Mouse (Mus musculus) ES-Bruce4 (cell line): Measurements from ENCODE around the gene Kcnq4.

ENCODE experiments used
- CTCF ChIP-seq: IDR thresholded peaks from one replicate; pipeline ENCODE4 v1.8.1; 2011; ENCODE audit warnings: low read depth, low read length
- EP300 ChIP-seq: IDR thresholded peaks from 2 replicates; pipeline ENCODE4 v1.6.1; 2011; ENCODE audit warnings: low read depth, low read length; ENCODE audit not compliant: insufficient read depth
- POLR2A ChIP-seq: IDR thresholded peaks from one replicate; pipeline ENCODE4 v1.8.1; 2011; ENCODE audit warnings: low read length; ENCODE audit not compliant: insufficient read depth

GRCm38 (mm10) chr4:120668551-120668950 is 79.9 kb downstream of the Kcnq4 start:
- TF ChIP-seq CTCF (no peak), EP300 (no peak), POLR2A (no peak)
